Mouse (Mus musculus): ENCODE measurements around the gene Gprc5b.

Gprc5b gene

DNA sequence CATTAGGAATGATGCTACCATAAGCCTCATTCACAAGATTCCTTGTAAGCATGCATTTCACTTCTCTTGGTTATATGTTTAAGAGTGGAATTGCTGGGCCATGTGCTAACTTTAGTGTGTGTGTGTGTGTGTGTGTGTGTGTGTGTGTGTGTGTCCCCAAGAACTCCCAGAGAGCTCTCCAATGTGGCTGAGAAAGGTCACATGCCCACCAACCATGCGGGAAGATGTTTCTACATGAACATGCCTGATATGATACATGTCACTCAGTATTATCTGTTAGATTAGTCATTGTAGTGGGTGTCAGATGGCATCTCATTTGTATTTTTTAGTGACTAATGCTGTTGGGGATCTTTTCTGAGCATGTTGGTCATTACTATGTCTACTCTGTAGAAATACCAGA is 40.0 kb downstream of the Gprc5b start:
- ATAC-seq (ENCODE audit: insufficient number of reproducible peaks, low FRiP score, low TSS enrichment) = no peak

- no peak for ATAC-seq (ENCODE audit: insufficient number of reproducible peaks, low FRiP score, low TSS enrichment)
Observed at GRCm38 (mm10) chr7:118953626-118954282, 41.3 kb downstream of the Gprc5b start.

DNA sequence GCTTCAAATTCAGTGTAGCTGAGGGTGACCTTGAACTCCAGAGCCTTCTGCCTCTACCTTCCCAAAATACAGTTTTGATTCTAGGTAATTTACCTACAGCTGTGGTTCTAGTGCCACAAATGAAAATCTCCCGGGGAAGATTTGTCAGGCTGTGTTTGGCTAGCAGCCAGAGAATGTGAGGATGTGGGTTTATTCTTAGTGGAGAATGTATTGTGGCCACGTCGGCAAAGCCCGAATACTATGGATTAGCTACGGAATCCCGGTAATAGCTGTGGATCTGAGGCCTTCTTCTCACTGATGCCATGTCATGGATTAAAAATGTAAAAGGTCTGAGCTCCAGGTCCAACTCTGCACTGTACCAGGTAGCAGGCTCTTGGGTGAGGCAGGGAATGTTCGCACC is 45.3 kb downstream of the Gprc5b start:
- no peak for ATAC-seq (ENCODE audit: insufficient number of reproducible peaks, low FRiP score, low TSS enrichment)

DNA sequence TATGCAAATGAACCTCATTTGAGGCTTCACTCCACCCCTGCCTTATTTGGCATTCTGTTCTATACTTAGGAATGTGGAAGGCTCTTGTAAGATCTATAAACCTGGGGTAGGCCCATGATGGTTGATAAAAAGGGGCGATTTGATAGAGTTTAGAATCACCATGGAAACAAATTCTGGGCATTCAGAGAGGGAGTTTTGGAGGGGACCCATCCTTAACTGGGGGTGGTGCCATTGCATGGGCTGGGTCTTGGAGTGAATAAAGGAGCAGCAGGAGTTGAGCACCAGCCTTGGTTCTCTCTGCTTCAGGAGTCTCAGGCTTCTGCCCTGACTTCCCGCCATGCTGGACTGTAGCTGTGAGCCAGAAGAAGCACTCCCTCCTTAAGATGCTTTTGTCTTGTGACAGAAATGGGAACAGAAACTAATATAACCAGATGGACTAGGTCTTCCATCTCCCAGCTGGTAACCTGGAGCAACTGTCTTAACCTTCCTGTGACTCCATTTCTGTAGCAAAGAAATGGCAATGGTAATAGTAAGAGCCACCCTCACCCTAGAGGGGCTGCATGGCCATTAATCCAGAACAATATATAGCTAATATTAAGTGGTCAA is 46.2 kb downstream of the Gprc5b start:
- ATAC-seq (ENCODE audit: insufficient number of reproducible peaks, low FRiP score, low TSS enrichment) = no peak

DNA sequence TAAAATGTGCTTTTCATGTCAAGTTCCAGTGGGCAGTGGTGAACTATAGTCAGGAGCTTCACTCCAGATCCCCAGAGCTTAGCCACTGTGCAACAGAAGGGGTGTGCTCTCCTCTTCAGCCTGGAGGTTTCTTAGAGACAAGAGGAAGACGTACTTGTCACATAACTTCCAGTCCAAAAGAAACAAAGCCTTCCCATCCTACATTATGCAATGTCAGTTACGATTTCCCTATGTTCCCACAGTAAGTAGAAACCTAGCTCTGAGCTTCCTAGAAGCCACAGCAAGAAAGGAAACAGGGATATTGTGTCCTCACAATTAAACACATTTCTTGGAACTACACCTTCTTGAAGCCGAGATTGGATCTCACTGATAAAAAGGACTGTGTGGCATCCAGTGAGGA is 47.8 kb downstream of the Gprc5b start:
- no peak for ATAC-seq (ENCODE audit: insufficient number of reproducible peaks, low FRiP score, low TSS enrichment)

- no peak for ATAC-seq (ENCODE audit: insufficient number of reproducible peaks, low FRiP score, low TSS enrichment)
Observed at GRCm38 (mm10) chr7:118944884-118945283, 50.1 kb downstream of the Gprc5b start.

- ATAC-seq (ENCODE audit: insufficient number of reproducible peaks, low FRiP score, low TSS enrichment) = no peak
Observed at GRCm38 (mm10) chr7:118943170-118943569, 51.8 kb downstream of the Gprc5b start.

- ATAC-seq (ENCODE audit: insufficient number of reproducible peaks, low FRiP score, low TSS enrichment) = no peak
Observed at GRCm38 (mm10) chr7:118942297-118942696, 52.7 kb downstream of the Gprc5b start.

- ATAC-seq (ENCODE audit: insufficient number of reproducible peaks, low FRiP score, low TSS enrichment) = no peak
Observed at GRCm38 (mm10) chr7:118937469-118938387, 57.3 kb downstream of the Gprc5b start.

GRCm38 (mm10) chr7:118936844-118937243 is 58.2 kb downstream of the Gprc5b start:
- ATAC-seq (ENCODE audit: insufficient number of reproducible peaks, low FRiP score, low TSS enrichment) = no peak

GRCm38 (mm10) chr7:118935306-118935705 is 59.7 kb downstream of the Gprc5b start:
- ATAC-seq (ENCODE audit: insufficient number of reproducible peaks, low FRiP score, low TSS enrichment) = no peak

DNA sequence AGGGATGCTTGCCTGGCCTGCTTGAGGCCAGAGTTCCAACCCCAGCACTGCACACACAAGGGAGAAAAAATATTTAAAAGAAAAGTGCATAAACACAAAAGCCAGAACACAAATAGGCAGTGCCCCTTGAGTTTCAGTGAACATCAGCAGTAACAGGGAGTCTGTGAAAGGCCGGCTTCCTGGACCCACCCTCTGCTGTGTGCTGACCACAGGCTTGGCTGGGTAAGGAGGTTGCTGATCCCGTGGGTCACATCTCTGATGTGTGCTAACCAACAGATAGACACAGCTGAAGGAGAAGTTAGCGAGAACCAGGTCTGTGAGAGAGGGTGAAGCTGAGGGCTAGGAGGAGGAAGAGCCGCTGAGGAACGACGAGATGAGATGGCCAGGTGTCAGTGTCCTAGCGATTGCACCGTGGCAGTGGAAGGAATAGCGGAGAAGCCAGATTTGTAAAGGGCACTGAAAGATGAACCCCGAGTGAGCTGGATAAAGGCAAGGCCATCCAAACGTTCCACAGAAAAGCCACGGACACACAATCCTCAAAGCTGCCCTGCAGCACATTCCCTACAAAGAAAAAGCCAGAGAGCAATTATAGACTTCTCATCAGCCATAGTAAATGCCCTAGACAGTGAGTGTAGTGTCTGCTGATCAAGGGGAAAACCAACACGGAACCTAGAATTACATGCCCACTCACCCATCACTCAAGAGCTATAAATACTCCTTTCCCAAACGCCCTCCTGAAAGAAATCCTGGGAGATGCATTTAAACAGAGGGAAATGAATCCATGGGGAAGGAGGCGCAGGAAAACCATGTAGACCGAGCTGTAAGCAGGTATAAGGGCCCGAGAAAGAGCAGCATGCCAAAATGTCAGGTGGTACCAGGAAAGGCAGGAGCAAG is 63.3 kb downstream of the Gprc5b start:
- ATAC-seq (ENCODE audit: insufficient number of reproducible peaks, low FRiP score, low TSS enrichment) = no peak

DNA sequence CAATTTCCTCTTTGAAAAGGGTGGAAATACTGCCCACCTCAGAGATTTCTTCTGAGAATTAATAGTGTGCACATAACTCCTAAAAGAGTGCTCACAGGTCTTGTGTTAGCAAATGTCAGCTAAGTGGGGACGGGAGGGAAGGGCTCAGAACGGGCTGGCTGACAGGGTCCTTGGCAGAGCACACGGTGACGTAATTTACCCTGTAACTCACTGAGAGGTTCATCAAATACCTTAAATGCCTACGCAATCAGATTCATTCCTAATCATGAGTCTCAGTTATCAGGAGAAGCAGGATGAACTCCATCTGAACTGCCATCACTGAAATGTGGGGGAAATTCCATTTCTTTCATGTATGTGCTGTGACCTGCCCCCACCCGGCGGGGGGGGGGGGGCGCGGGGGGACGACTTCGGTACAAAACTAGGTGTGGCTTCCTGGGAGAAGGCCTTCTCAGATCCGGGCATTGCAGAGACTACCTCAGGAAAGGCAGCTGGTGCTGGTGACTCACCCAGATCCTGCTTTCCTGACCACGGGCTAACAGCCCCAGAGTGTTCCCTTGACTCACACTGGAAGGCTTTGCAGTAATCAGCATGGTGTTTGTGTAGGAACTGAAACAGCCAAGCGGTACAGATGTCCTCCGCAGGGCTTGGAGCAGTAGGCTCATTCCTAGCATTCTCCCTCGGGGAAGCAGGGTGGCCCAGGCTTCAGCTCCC is 65.3 kb downstream of the Gprc5b start:
- peak; percentile 49; the same call in 1 of the 2 replicates for ATAC-seq (ENCODE audit: insufficient number of reproducible peaks, low FRiP score, low TSS enrichment)

- ATAC-seq (ENCODE audit: insufficient number of reproducible peaks, low FRiP score, low TSS enrichment) = no peak
Observed at GRCm38 (mm10) chr7:118928916-118929315, 66.1 kb downstream of the Gprc5b start.

DNA sequence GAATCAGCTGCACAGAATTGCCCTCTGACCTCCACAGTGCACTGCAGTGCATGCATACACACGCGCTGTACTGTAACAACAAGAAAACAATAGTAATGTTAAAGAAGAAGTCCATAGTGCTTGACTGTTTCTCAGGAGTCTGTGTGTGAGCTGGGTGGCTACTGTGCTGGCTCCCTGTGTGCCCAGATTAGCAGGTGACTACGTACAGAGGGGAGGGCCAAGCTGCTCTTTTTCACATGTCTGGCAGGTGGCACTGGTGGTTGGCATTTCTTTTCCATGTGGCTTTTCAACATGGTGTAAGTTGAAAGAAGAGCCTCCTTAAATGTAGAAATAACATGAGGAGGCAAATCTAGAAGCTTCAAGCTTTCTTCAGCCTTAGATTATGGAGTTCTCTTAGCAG is 66.7 kb downstream of the Gprc5b start:
- ATAC-seq (ENCODE audit: insufficient number of reproducible peaks, low FRiP score, low TSS enrichment) = no peak

DNA sequence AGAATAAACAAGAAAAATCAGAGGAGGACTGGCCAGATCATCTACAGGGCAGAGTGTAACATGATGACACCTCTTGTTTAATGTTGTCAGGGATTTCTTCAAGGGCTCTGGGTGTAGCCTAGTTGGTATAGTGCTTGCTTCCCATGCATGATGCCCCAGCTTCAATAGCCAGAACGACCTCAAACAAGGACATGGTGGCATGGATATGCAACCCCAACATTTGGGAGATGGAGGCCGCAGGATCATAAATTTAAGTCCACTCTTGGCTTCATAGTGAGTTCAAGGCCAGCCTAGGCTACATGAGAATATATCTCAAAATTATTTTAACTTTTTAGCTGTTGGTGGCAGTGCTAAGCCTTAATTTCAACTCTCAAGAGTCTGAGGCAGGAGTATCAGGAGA is 67.7 kb downstream of the Gprc5b start:
- ATAC-seq (ENCODE audit: insufficient number of reproducible peaks, low FRiP score, low TSS enrichment) = no peak

DNA sequence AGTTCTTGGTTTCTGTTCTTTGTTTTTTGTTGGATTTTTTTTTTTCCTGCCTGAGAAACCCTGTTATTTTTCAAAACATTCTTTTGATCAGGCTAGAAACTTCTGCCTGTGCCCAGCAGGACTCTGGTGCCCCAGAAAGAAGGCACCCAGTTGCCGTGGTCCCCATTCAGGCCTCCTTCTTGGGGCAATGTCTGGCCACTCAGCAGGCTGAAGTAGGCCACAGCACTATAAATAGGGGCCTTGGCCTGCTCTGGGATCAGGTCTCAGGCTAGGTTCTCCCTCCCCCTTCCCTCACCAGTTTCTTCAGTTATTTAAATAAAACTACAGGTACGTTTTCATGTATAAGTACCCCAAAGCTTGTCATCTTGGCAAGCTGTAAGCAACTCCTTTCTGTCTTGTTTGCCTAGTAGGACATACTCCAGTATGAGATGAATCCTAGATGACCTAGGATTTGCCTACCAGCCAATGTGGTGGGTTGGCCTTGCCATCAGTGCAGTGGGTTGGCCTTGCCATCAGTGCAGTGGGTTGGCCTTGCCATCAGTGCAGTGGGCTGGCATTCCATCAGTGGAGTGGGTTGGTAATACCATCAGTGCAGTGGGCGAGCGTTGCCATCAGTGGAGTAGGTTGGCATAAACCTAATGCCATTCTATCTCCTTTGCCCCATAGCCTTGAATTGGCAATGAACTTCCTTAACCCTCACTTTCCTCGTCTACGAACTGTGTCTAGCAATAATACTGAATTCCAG is 68.3 kb downstream of the Gprc5b start:
- ATAC-seq (ENCODE audit: insufficient number of reproducible peaks, low FRiP score, low TSS enrichment) = no peak

GRCm38 (mm10) chr7:118925547-118925946 is 69.5 kb downstream of the Gprc5b start:
- no peak for ATAC-seq (ENCODE audit: insufficient number of reproducible peaks, low FRiP score, low TSS enrichment)
